Mouse (Mus musculus): Measurements from ENCODE around the gene Sds. TPM values are rescaled to one million over a fixed set of nuclear protein-coding genes. Genes with fewer than 3 reads are reported as not detected.

The Sds gene
- total RNA-seq, 2 experiments from 2014 or later = not detected

GRCm38 (mm10) chr5:120514031-120514677, 37.8 kb downstream of the Sds start:
- DNase-seq (ENCODE audit: low spot score in 2 of 2) = no peak

- DNase-seq (ENCODE audit: low spot score in 2 of 2) = peak in 1 of 2 experiments; percentile 64
Observed at GRCm38 (mm10) chr5:120514754-120515153, 38.4 kb downstream of the Sds start.

- DNase-seq (ENCODE audit: low spot score in 2 of 2) = no peak
Observed at GRCm38 (mm10) chr5:120515451-120515850, 39.1 kb downstream of the Sds start.

DNA sequence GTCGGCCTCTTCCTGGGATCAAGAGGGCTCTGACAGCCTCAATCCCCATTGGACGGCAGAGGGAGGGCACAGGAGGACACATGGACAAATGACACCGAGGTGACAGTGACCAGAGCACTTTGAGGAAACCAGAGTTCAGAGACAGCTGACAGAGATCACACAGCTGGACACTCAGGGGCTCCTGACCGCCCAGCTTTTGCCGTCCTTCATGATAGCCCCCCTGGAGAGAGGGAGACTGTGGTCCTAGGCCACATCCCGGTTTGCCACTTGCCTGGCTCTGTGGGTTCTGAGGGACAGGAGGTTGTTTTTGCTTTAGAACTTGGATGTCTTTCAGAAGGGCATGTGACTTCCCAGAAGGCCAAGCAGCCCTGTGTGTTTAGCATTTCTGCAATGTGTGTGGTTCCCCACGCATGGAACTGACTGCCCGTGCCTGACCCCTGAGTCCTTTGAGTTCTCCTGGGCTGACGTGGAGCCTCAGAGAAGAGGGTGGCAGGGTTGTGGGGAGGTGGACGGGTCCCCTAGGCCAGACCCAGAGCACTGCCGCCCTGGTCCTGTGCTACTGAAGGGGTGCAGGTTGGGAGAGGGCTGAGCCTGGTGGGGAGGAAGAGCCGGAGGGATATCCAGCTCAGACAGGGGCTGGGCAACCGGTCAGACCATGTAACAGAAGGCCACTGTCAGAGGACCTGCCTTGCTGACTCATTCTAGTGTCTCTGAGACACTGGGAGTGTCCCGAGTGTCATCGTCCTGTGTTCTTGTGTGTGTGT, 40.1 kb downstream of the Sds start:
- DNase-seq (ENCODE audit: low spot score in 2 of 2) = no peak

DNA sequence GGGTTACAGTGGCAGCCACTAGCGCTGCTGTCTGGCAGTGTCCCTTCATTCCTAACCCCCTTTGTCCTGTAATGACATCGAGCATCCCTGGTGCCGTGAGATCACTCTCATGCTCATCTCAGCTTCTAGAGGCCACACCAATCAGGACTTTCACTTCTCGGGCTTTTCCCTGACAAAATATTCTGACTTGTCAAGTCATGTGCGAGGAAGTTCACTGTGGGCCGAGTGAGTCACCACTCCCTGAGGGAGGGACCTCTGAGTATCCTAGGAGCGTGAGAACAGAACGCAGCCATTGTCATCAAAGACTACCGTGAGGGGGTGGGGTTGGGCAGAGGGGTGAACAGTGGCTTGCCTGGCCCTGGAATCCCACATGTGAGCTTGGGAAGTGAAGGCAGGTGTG, 41.2 kb downstream of the Sds start:
- DNase-seq (ENCODE audit: low spot score in 2 of 2) = no peak

GRCm38 (mm10) chr5:120522649-120523048, 46.3 kb downstream of the Sds start:
- DNase-seq (ENCODE audit: low spot score in 2 of 2) = no peak

- no peak for DNase-seq (ENCODE audit: low spot score in 2 of 2)
Observed at GRCm38 (mm10) chr5:120524736-120525135, 48.4 kb downstream of the Sds start.

- no peak for DNase-seq (ENCODE audit: low spot score in 2 of 2)
Observed at GRCm38 (mm10) chr5:120525737-120526136, 49.4 kb downstream of the Sds start.

GRCm38 (mm10) chr5:120526311-120526710, 50.0 kb downstream of the Sds start:
- DNase-seq (ENCODE audit: low spot score in 2 of 2) = no peak

DNA sequence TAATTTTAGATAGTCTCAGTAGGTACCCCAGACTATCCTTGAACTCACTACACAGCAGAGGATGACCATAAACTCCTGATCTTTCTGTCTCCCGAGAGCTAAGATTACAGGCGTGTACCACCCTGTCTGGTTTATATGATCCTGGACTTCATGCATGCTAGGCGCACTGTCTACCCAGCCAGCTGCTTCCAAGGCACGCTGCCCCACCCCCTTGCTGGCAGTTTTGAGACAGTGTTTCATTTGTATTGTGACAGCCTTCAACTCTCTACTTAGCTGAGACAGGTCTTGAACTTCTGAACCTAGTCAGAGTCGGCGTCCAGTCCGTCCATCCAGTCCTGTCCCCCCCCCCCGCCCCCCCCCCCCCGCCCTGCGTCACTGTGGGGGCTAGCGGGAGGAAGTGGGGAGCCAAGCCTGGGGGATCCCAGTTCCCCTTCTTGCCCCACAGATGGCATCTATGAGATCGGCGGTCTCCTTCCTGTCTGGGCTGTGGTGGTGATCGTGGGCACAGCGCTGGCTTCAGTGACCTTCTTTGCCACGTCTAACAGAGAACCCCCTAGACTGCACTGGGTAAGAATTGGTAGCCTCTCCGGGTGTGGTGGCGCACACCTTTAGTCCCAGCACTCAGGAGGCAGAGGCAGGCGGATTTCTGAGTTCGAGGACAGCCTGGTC, 51.1 kb downstream of the Sds start:
- no peak for DNase-seq (ENCODE audit: low spot score in 2 of 2)

GRCm38 (mm10) chr5:120531631-120532030, 55.3 kb downstream of the Sds start:
- DNase-seq (ENCODE audit: low spot score in 2 of 2) = no peak

Other genes starting within 250 kb of the Sds start
- gene Lhx5, start 44.8 kb upstream of the Sds start, total RNA-seq (2021) = not detected
- gene Sdsl, start 3.7 kb upstream of the Sds start, total RNA-seq (2021) = under 1 TPM; 0.32 to 0.73 TPM
- 10 to 100 TPM; 43.7 to 49.7 TPM for gene Plbd2, start 27.1 kb downstream of the Sds start, total RNA-seq (2021)
- gene Slc8b1, start 34.6 kb downstream of the Sds start, total RNA-seq (2021) = 10 to 100 TPM; 22.7 to 30.9 TPM
- gene Tpcn1, start 112.1 kb downstream of the Sds start, total RNA-seq (2021) = 10 to 100 TPM; 77.7 to 81.3 TPM
- under 1 TPM; 0.16 to 0.37 TPM for gene Iqcd, start 112.5 kb downstream of the Sds start, total RNA-seq (2021)
- 1 to 10 TPM; 6.1 to 7.2 TPM for gene Rita1, start 136.1 kb downstream of the Sds start, total RNA-seq (2021)
- gene Ddx54, start 136.2 kb downstream of the Sds start, total RNA-seq (2021) = 10 to 100 TPM; 28.5 to 29.5 TPM
- gene Cfap73, start 157.7 kb downstream of the Sds start, total RNA-seq (2021) = not detected
- gene Rasal1, start 172.3 kb downstream of the Sds start, total RNA-seq (2021) = not detected
- 1 to 10 TPM in 1 of 2 experiments, under 1 TPM in 1; 0.98 to 1.9 TPM for gene Dtx1, start 235.4 kb downstream of the Sds start, total RNA-seq (2021)